Mouse (Mus musculus): ENCODE results near the gene Nrg3.
"Not testable (repeated sequence)": the region's sequence is repeated elsewhere in the genome, so short reads cannot be mapped to it uniquely, and the experiment has no call there.

Nrg3 gene

DNA sequence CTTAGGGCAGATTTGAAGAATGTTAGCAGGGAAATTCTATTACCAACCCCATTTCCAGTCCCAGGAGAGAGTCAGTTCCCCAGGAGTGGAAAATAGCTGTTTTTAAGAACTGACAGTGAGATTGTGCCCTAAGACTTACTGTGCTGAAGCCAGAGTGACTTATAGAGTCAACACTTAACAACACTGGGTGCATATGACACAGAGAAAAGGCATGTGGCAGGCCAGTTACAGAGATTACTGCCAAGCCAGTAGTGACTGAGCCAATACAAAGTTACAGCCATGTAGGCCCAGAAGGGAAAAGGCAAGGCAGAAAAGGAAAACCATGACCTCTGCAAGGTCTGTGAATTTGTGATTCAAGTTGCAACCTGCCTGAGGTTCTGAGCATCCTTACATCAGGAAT, 1098.2 kb downstream of the Nrg3 start:
- POLR2A ChIA-PET = no interaction called here
- CTCF ChIA-PET = no interaction called here

DNA sequence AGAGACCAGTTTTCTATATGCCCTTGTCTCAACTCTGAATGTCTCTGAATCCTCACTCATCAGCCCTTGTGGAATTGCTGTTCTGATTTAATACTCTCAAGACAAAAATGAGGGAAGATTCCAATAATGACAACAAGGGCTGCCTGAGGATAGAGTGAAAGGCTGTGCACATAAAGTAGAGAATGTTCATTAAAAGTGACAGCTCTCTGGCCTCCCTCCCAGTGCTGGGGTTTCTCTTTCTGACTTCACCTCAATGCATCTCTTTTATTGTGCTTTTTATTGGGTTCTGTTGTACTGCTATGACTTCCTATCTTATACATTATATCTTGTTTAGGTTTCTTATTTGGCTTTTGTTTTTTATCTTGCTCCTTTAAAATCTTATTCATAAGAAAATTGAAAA, 1131.9 kb downstream of the Nrg3 start:
- ChIA-PET CTCF (no interaction called here), POLR2A (interaction anchor here in 1 of 4 experiments (0.6 kb wide), 1 partner anchor 1844 kb away, joined by 4 read pairs; no protein-coding TSS in a partner anchor)

DNA sequence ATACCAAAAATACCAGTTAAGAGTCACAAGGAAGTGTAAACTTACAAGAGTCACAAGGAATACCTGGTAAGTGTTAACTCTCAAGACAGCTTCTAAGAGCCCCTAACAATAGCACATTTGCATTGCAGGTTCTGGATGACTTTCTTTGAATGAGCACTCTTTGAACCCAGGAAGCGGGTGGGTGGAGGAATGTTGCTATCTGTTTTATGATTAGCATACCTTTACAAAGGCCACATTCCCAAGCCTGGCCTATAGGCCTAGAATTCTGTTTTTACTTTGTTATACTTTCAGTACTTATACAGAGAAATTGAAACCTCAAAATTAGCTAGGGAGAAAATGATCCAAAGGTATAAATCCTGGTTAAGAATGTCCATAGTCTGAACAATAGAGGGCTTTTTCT, 1150.0 kb downstream of the Nrg3 start:
- CTCF ChIA-PET, POLR2A ChIA-PET: not testable (repeated sequence)

DNA sequence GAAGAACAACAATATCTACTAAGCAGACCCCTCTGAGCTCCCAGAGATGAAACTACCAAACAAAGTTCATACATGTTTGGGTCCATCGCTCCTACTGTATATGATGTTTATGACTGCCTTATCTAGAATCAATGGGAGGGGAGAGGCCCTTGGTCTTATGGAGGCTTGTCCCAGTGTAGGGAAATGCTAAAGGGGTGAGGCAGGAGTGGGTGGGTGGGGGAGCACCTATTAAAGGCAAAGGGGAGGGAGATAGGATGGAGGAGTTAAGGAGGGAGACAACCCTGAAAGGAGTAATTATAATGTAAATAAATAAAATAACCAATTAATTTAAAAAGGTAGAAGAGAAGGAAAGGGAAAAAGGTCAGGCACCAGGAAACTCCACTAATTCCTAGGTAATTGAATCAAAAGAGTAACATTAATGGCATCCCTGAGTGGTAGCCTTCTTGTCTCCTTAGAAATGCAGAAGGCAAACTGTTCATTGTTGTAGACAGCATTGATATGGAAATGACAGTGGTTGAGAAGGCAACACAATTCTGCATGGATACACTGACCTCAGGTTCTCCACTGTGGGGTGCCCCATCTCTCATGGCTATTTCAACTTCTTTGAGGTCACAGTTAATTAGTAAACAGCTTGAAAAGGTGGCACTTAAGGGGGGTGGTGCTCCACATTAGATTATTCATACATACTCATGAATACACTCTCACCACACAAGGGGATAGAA, 1152.1 kb downstream of the Nrg3 start:
- ChIA-PET CTCF (no interaction called here), POLR2A (interaction anchor here in 1 of 4 experiments (0.6 kb wide), 1 partner anchor 212 kb away, joined by 3 read pairs; no protein-coding TSS in a partner anchor)
